Mouse (Mus musculus): ENCODE measurements around the gene Nsun5. TPM values are rescaled to one million over a fixed set of nuclear protein-coding genes. Genes with fewer than 3 reads are reported as not detected.
A peak's percentile ranks its signal among the peaks of the same experiment; 100 is the strongest.
"Not testable (repeated sequence)": the region's sequence is repeated elsewhere in the genome, so short reads cannot be mapped to it uniquely, and the experiment has no call there.

The Nsun5 gene
- polyA plus RNA-seq, 1 experiment: 8.0 TPM

DNA sequence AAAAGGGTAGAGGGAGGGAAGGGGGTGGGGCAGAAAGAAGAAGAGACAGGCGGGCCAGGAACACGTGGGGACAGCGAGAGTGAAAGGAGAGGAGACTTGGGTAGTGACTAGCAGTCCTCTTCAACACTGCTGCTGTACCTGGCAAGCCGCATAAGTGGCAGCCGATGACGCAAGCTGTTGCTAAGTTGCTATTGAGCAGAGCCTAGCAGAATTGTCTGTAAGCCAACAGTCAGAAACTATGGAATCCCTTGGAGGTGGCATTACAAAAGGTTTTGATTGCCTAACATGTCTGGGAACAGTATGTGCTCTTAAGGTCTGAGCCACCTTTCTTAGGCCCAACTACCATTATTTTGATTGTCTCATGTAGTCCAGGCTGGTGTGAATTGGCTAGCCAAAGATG lies 1.4 kb upstream of the Nsun5 start:
- H3K4me1 ChIP-seq (ENCODE audit: control insufficient read depth, insufficient read depth, low read length): peaks cover 4% of the 10 kb centered on the region; the same call in 1 of the 2 replicates
- no peak overlapping the region for H3K27ac ChIP-seq (ENCODE audit: insufficient read depth, low read depth, low read length)
- H3K4me3 ChIP-seq (ENCODE audit: insufficient read depth, low read length): no peak overlapping the region
- TF ChIP-seq CTCF (IDR thresholded peaks at IDR 0.05; ENCODE audit: low read depth, low read length) (no peak), POLR2A (IDR thresholded peaks at IDR 0.05; ENCODE audit: borderline replicate concordance, low read depth, low read length) (no peak)

DNA sequence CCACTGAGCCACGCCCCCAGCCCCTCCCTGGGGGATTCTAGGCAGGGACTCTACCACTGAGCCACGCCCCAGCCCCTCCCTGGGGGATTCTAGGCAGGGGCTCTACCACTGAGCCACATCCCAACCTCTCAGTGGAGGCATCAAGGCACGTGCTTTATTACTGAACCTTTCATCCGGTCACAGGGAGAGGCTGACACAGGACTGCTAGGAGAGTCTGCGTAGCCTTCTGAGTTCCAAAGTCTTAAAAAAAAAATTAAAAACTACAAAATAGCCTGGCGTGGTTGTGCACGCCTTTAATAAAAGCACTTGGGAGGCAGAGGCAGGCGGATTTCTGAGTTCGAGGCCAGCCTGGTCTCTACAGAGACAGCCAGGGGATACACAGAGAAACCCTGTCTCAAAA lies 557 bp upstream of the Nsun5 start:
- Histone ChIP-seq H3K27ac (ENCODE audit: insufficient read depth, low read depth, low read length) (peak overlapping the region; percentile 79), H3K4me3 (ENCODE audit: insufficient read depth, low read length) (peak overlapping the region; percentile 99)
- not testable (repeated sequence) for H3K4me1 ChIP-seq (ENCODE audit: control insufficient read depth, insufficient read depth, low read length)

DNA sequence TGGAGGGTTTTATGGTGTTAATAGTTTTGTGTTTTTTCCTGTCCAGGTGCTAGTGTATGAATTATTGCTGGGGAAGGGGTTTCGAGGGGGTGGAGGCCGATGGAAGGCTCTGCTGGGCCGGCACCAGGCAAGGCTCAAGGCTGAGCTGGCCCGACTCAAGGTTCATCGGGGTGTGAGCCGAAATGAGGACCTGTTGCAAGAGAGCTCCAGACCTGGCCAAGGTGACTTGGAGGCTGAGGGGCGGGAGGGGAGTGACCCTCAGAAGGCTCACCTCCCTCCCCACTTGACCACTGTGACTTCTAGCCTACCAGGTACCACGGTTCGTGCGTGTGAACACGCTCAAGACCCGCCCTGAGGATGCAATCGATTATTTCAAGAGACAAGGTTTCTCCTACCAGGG lies 1.4 kb downstream of the Nsun5 start:
- Histone ChIP-seq H3K4me3 (ENCODE audit: insufficient read depth, low read length) (no peak overlapping the region), H3K27ac (ENCODE audit: insufficient read depth, low read depth, low read length) (no peak overlapping the region), H3K4me1 (ENCODE audit: control insufficient read depth, insufficient read depth, low read length) (peaks cover 4% of the 10 kb centered on the region; the same call in 1 of the 2 replicates)
- no peak for TF ChIP-seq CTCF (IDR thresholded peaks at IDR 0.05; ENCODE audit: low read depth, low read length)
- no peak for TF ChIP-seq POLR2A (IDR thresholded peaks at IDR 0.05; ENCODE audit: borderline replicate concordance, low read depth, low read length)

DNA sequence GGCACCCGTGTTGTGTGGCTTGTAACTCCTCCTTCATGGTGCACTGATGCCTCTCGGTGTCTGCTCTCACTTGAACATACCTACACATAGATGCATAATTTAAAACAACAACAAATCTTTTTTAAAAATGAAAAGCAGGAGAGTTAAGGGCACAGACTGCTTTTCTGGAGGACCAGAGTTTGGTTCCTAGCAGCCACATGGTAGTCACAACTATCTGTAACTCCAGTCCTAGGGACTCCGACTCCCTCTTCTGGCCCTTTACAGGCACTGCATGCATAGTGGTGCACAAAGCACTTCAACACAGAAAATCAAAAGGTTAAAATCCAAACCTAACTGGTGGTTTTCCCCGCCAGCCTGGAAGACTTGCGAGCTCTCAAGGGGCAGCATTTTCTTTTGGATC lies 3.8 kb downstream of the Nsun5 start:
- H3K4me3 ChIP-seq (ENCODE audit: insufficient read depth, low read length): no peak overlapping the region
- H3K4me1 ChIP-seq (ENCODE audit: control insufficient read depth, insufficient read depth, low read length): peaks cover 4% of the 10 kb centered on the region; the same call in 1 of the 2 replicates
- no peak overlapping the region for H3K27ac ChIP-seq (ENCODE audit: insufficient read depth, low read depth, low read length)
- TF ChIP-seq POLR2A (IDR thresholded peaks at IDR 0.05; ENCODE audit: borderline replicate concordance, low read depth, low read length) (no peak), CTCF (IDR thresholded peaks at IDR 0.05; ENCODE audit: low read depth, low read length) (no peak)

DNA sequence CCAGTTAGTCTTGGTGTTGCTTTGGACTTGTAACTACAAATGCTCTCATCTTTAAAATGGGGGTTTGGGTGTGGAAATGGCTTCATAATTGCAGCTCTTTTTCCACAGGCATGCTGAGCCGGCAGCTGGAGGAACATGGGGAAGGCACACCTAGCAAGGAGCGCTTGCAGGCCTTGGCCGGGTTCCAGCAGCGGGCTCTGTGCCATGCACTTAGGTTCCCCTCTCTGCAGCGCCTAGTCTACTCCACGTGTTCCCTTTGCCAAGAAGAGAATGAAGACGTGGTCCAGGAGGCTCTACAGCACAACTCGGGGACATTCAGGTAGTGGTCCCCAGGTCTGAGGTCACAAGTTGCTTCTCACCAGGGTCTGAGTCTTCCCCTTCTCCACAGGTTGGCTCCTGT lies 5.4 kb downstream of the Nsun5 start:
- no peak overlapping the region for H3K4me3 ChIP-seq (ENCODE audit: insufficient read depth, low read length)
- H3K4me1 ChIP-seq (ENCODE audit: control insufficient read depth, insufficient read depth, low read length): peaks cover 4% of the 10 kb centered on the region; the same call in 1 of the 2 replicates
- TF ChIP-seq CTCF (IDR thresholded peaks at IDR 0.05; ENCODE audit: low read depth, low read length) (no peak), POLR2A (IDR thresholded peaks at IDR 0.05; ENCODE audit: borderline replicate concordance, low read depth, low read length) (no peak)
- no peak overlapping the region for H3K27ac ChIP-seq (ENCODE audit: insufficient read depth, low read depth, low read length)

DNA sequence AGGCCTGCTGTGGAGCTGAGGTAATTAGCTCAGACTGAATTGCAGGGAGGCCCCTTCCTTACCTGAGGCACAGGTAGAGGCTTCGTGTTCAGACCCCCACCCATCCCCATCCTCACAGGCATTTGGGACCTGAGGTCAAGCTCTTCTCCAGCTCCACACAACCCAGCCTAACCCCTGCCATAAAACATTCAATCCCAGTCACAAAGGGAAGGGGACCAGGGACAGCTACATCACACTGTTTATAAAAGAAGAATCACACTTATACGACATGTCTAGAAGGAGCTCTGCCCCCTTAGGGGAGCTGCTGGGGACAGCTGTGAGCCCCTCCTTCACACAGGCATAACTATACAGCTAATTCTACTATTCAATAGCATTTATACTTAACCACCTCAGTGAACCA lies 6.6 kb downstream of the Nsun5 start:
- TF ChIP-seq CTCF (IDR thresholded peaks at IDR 0.05; ENCODE audit: low read depth, low read length) (no peak), POLR2A (IDR thresholded peaks at IDR 0.05; ENCODE audit: borderline replicate concordance, low read depth, low read length) (no peak)
- Histone ChIP-seq H3K4me3 (ENCODE audit: insufficient read depth, low read length) (no peak overlapping the region), H3K4me1 (ENCODE audit: control insufficient read depth, insufficient read depth, low read length) (no peaks in the 10 kb centered on the region), H3K27ac (ENCODE audit: insufficient read depth, low read depth, low read length) (no peak overlapping the region)

DNA sequence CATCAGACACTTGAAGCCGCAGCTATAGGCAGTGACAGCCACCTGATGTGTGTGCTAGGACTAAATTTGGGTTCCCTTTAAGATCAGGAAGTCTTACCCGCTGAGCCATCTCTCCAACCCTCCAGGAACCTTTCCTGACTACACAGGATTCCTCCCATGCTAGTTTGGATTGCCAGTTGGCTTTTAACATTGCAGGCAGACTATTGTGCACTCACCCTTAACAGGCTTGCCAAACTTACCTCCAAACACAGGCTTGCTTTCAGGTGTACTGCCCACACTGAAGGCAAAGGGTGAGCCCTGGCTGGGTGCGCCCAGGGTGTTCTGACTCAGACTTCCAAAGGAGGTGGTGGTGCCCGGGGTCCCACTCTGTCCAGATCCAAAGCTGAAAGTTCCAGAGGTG lies 10.9 kb downstream of the Nsun5 start:
- TF ChIP-seq POLR2A (IDR thresholded peaks at IDR 0.05; ENCODE audit: borderline replicate concordance, low read depth, low read length) (no peak), CTCF (IDR thresholded peaks at IDR 0.05; ENCODE audit: low read depth, low read length) (no peak)
- Histone ChIP-seq H3K4me3 (ENCODE audit: insufficient read depth, low read length) (no peak overlapping the region), H3K4me1 (ENCODE audit: control insufficient read depth, insufficient read depth, low read length) (no peaks in the 10 kb centered on the region), H3K27ac (ENCODE audit: insufficient read depth, low read depth, low read length) (no peak overlapping the region)

DNA sequence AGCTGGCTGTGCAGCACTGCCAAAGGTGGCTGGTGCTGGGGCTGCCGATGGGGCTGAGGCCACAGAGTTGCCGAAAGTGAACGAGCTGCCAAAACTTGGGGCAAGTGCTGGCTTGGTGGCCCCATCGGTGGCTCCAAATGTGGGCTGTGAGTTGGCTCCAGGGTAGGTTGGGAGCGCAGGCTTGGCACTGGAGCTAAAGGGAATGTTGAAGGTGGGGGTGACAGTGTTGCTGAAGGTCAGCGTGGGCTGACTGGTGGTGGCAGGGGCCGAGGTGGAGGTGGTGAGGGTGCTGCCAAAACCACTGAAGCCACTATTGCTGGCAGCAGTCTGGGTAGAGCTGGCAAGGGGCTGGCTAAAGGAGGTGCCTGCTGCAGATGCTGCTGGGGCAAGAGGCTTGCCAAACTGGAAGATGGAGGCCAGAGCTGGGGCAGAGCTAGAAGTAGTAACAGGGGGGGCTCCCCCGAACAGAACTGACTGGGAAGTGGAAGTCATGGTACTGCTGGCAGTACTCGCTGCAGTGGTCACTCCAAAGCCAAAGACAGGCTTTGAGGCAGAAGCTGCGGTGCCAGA lies 11.7 kb downstream of the Nsun5 start:
- Histone ChIP-seq H3K27ac (ENCODE audit: insufficient read depth, low read depth, low read length) (no peak overlapping the region), H3K4me3 (ENCODE audit: insufficient read depth, low read length) (no peak overlapping the region), H3K4me1 (ENCODE audit: control insufficient read depth, insufficient read depth, low read length) (no peaks in the 10 kb centered on the region)
- TF ChIP-seq CTCF (IDR thresholded peaks at IDR 0.05; ENCODE audit: low read depth, low read length) (no peak), POLR2A (IDR thresholded peaks at IDR 0.05; ENCODE audit: borderline replicate concordance, low read depth, low read length) (no peak)

DNA sequence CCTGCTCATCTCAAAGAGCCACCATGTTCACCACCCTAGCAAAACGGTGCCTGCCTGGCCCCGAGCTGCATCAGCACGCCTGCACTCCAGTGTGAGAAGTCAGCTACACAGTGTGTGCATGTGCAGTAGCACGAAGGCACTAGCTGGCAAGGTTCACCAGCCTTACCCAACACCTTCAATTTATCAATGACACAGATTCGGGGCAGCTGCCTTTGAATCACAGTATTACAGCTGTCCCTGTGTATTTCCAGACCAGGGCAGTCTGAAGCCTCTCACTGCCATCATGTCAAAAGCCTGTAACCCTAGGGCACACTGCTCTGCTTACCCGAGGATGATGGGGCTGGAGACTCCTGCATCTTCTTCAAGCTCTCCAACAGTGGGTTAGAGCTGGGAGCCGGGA lies 13.0 kb downstream of the Nsun5 start:
- no peak overlapping the region for H3K4me3 ChIP-seq (ENCODE audit: insufficient read depth, low read length)
- TF ChIP-seq CTCF (IDR thresholded peaks at IDR 0.05; ENCODE audit: low read depth, low read length): no peak
- TF ChIP-seq POLR2A (IDR thresholded peaks at IDR 0.05; ENCODE audit: borderline replicate concordance, low read depth, low read length): no peak
- no peak overlapping the region for H3K27ac ChIP-seq (ENCODE audit: insufficient read depth, low read depth, low read length)
- no peaks in the 10 kb centered on the region for H3K4me1 ChIP-seq (ENCODE audit: control insufficient read depth, insufficient read depth, low read length)

DNA sequence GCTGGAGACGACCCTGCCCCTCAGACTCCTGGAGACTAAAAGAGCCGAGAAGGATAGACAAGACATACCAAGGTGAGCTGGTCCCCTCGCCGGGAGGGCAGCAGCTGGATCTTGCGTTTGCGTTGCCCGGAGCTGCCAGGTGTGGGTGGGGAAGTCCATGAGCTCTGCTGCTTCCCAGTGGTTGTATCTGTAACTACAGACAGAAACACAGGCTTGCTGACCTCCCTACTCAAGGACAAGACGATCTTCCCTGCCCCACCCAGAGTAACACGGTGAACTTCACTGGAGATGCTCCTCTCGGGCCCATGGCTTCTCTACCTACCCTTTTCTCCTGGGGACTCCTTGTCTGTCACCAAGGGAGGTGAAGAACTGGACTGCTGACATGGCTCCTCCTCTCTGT lies 14.0 kb downstream of the Nsun5 start:
- H3K4me3 ChIP-seq (ENCODE audit: insufficient read depth, low read length): no peak overlapping the region
- H3K4me1 ChIP-seq (ENCODE audit: control insufficient read depth, insufficient read depth, low read length): no peaks in the 10 kb centered on the region
- TF ChIP-seq POLR2A (IDR thresholded peaks at IDR 0.05; ENCODE audit: borderline replicate concordance, low read depth, low read length) (no peak), CTCF (IDR thresholded peaks at IDR 0.05; ENCODE audit: low read depth, low read length) (no peak)
- no peak overlapping the region for H3K27ac ChIP-seq (ENCODE audit: insufficient read depth, low read depth, low read length)

Data from bone marrow macrophage, adult 2 months (primary cell).